Mouse (Mus musculus) heart, embryonic 15.5 days (tissue): Measurements from ENCODE around the gene Ager. TPM values are rescaled to one million over a fixed set of nuclear protein-coding genes. Genes with fewer than 3 reads are reported as not detected.
A peak's percentile ranks its signal among the peaks of the same experiment; 100 is the strongest.

Source experiments
- ATAC-seq: fragments of 200-750 bp; cut with Nextera tagmentation; replicated peaks from 2 replicates; pipeline ENCODE4 v1.8.0; 2017; ENCODE audit warnings: low read depth, moderate TSS enrichment; ENCODE audit not compliant: insufficient number of reproducible peaks, insufficient read depth, low FRiP score
- H3K27ac ChIP-seq: fragments of 300-500 bp; sonication (generic); 2 replicates; pipeline ENCODE4 v1.5.1; 2015; ENCODE audit warnings: mild to moderate bottlenecking, inconsistent platforms
- H3K27me3 ChIP-seq: fragments of 300-500 bp; sonication (generic); 2 replicates; pipeline ENCODE4 v1.6.1; 2015; ENCODE audit warnings: inconsistent platforms
- H3K36me3 ChIP-seq: fragments of 300-500 bp; sonication (generic); 2 replicates; pipeline ENCODE4 v1.6.1; 2015; ENCODE audit warnings: mild to moderate bottlenecking, inconsistent platforms
- H3K4me1 ChIP-seq: fragments of 300-500 bp; sonication (generic); replicated peaks from 2 replicates; pipeline ENCODE4 v1.6.1; 2015; ENCODE audit warnings: inconsistent platforms
- H3K4me2 ChIP-seq: fragments of 300-500 bp; sonication (generic); 2 replicates; pipeline ENCODE4 v1.6.1; 2015; ENCODE audit warnings: inconsistent platforms, mild to moderate bottlenecking, moderate library complexity
- H3K4me3 ChIP-seq: fragments of 300-500 bp; sonication (generic); 2 replicates; pipeline ENCODE4 v1.5.1; 2015; ENCODE audit warnings: mild to moderate bottlenecking, inconsistent platforms
- H3K9ac ChIP-seq: fragments of 300-500 bp; sonication (generic); 2 replicates; pipeline ENCODE4 v1.6.1; 2015; ENCODE audit warnings: mild to moderate bottlenecking, inconsistent platforms
- H3K9me3 ChIP-seq: fragments of 300-500 bp; sonication (generic); replicated peaks from 2 replicates; pipeline ENCODE4 v1.6.1; 2016; ENCODE audit warnings: inconsistent platforms
- WGBS: fragments of 180-500 bp; shearing (Covaris S2); methylation state at CpG from one replicate; pipeline ENCODE4 v1.1.7; 2015; ENCODE audit warnings: mixed read lengths; 5-methylcytosine and 5-hydroxymethylcytosine counted together
- polyA plus RNA-seq: library from polyadenylated mRNA; unstranded; fragments of >200 nt; fragmentation: Nextera tagmentation; extraction: Ambion mirVana; gene quantifications from 2 replicates; pipeline ENCODE4 v1.2.1, GENCODE M21; 2015

Gene Ager
- polyA plus RNA-seq, 1 experiment from 2014 or later: 6.4 TPM

DNA sequence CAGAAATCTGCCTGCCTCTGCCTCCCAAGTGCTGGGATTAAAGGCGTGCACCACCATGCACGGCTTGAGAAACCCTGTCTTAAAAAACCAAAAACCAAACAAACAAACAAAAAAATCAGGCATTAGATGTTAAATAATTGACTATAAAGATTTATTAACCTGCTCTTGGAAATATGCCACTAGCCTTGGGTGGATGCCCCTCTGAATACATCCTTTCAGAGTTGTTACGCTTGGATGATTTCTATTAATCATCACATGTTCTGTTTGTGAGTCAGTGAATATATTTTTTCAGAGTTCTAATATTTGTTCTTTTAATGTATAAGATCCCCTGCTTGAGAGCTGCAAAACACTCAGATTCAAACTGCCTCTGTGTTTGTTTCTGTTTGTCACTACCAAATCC, 27.3 kb downstream of the Ager start:
- no peak for ATAC-seq
- 86% methylated on average over 3 of the region's 3 CpGs for WGBS
- Histone ChIP-seq H3K4me1 (peaks cover 31% of the 10 kb centered on the region), H3K4me2 (no peak overlapping the region), H3K27ac (no peak overlapping the region), H3K4me3 (no peak overlapping the region), H3K27me3 (peaks cover 11% of the 10 kb centered on the region), H3K36me3 (peaks cover 35% of the 10 kb centered on the region), H3K9ac (no peak overlapping the region), H3K9me3 (no peaks in the 10 kb centered on the region)

DNA sequence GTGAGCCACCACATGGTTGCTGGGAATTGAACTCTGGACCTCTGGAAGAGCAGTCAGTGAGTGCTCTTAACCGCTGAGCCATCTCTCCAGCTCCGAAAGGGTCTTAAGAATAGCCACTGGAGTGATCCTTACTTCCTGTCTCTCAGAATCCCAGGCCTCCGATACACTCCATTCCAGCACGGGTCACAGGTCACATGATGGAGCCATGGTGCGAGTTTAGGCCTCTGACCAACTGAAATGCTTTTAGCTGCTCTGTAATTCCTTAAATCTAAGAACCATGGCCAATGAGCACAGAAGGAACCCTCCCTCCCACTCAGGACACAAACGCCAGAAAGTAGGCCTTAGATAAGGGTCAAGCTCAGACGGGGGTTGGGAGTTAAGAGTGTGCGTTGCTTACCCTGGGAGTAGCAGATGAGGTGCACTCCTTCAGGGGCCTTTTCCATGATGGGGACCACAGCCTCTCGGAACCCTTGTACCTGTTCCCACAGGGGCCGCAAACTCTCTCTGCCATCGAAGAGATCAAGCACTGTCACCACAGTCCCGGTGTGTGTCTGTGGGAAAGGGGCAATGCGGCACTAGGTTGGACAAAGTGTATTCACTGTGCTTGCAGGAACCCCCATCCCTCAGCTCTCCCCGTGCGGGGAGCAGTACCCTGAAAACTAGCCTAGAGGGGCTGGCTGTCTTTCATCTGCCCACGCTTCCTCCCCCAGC, 28.6 kb downstream of the Ager start:
- WGBS: 50% methylated on average over 16 of the region's 16 CpGs
- no peaks in the 10 kb centered on the region for H3K9me3 ChIP-seq

DNA sequence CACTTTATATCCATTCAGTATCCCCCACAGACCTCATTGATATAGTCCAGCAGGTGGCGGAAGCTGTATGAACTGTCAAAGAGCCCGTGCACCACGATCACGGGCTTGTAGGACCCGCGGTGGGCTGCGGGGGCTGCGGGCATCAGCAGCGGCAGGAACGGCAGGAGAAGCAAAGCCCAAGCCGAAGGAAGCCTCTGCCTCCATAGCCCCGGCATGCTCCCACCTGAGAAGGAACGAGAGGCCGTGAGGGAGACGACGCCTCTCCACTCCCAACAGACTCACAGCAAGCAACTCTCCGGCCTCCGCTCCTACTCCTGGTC, 29.1 kb downstream of the Ager start:
- H3K36me3 ChIP-seq: peaks cover 29% of the 10 kb centered on the region
- H3K27me3 ChIP-seq: peaks cover 29% of the 10 kb centered on the region
- WGBS: 0% methylated on average over 18 of the region's 18 CpGs
- H3K4me1 ChIP-seq: peaks cover 45% of the 10 kb centered on the region
- peak; percentile 36; the same call in 1 of the 2 replicates for ATAC-seq
- no peaks in the 10 kb centered on the region for H3K9me3 ChIP-seq
- peak overlapping the region; percentile 85 for H3K4me3 ChIP-seq
- H3K4me2 ChIP-seq: peak overlapping the region; percentile 97
- peak overlapping the region; percentile 94 for H3K27ac ChIP-seq
- peak overlapping the region; percentile 80 for H3K9ac ChIP-seq

More for the DNA sequence above, 28.6 kb downstream of the Ager start:
- Histone ChIP-seq H3K27me3 (peaks cover 24% of the 10 kb centered on the region), H3K36me3 (peaks cover 33% of the 10 kb centered on the region), H3K4me1 (peaks cover 40% of the 10 kb centered on the region), H3K4me2 (peak overlapping the region; percentile 97), H3K27ac (peak overlapping the region; percentile 94), H3K9ac (peak overlapping the region; percentile 80), H3K4me3 (peak overlapping the region; percentile 85)
- no peak for ATAC-seq

DNA sequence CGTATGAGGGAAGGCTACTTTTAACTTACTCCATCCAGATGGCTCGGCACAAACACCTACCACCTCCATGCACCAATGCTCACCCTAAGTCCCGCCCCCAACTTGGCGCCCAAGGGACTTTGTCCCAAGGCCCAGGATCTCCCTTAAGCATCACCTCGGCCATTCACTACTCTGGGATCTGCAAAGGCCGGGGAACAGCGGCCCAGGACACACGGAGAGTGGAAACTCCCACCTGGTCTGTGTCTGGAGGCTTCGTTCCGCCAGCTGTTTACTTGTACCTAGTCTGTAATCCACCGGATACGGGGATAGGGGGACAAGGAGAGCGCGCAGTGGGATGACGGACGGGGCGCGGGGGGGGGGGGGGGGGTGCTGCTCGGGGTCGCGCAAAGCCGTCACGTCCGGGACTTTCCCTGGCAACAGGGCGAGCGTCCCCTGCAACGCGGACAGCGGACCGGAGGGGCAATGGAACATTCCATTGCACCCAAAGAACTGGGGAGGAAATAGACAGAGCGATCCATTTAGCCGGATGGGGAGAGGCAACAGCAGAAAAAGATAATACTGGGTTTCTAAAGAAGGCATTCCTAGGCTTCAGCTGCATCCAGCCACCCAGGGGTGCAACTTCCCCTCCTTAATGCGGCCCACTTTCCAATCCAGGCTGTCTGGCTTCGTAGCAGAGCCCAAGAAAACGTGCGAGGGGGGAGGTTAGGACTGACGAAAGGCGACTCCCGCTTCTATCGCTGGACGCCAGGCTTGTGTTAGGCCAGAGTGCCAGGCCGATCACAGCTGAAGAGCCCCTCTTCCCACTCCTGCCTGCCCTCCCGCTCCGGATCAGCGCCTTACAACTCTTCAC, 29.7 kb downstream of the Ager start:
- Histone ChIP-seq H3K4me3 (peak overlapping the region; percentile 85), H3K4me1 (peaks cover 50% of the 10 kb centered on the region), H3K27ac (peak overlapping the region; percentile 94), H3K4me2 (peak overlapping the region; percentile 97), H3K9ac (peak overlapping the region; percentile 80), H3K36me3 (peaks cover 23% of the 10 kb centered on the region), H3K27me3 (peaks cover 35% of the 10 kb centered on the region), H3K9me3 (no peaks in the 10 kb centered on the region)
- under 1% methylated on average over 43 of the region's 45 CpGs for WGBS
- ATAC-seq: peak; percentile 86

DNA sequence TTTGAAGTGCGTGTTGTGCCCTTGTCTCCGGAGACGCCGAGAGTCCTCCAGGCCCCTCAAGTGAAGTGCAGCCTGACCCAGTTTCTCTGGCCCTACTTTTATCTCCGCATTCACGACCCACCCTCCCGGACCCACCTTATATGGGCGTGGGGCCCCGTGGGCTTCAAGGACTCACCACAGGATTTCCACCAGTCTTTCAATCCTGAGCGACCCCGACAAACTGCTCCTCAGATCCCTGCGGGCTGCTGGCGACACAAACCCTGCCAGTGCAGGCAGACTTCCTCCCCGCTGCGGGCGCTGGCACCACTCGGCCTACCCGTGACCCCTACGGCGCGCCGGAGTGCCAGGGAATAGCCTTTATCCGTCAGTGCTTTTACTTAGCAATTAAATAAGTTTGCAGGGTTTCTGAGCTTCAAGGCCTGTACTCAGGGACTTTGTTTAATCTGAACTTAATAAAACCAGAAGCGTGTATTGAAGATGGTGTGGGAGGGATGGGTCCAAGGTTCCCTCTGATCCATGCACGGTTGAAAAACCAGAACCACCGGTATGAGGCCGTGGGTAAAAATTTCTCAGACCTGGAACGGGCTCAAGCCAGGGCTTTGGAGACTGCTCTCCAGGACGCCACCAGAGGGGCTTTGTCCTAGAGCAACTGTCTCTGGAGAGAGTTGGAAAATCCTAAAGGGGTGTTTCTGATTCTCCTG, 30.4 kb downstream of the Ager start, which contains the start of gene Ppt2:
Ppt2 (minus strand) TSS at position 568 of the 701 bp plus-strand sequence.
- no peaks in the 10 kb centered on the region for H3K9me3 ChIP-seq
- H3K27me3 ChIP-seq: peaks cover 42% of the 10 kb centered on the region
- H3K27ac ChIP-seq: peak within 1 kb of the TSS; percentile 94
- WGBS: 3% methylated on average over 29 of the region's 29 CpGs
- H3K9ac ChIP-seq: peak within 1 kb of the TSS; percentile 70
- H3K4me1 ChIP-seq: peaks cover 53% of the 10 kb centered on the region
- H3K36me3 ChIP-seq: peaks cover 15% of the 10 kb centered on the region
- H3K4me3 ChIP-seq: peak within 1 kb of the TSS; percentile 85
- H3K4me2 ChIP-seq: peak within 1 kb of the TSS; percentile 97
- ATAC-seq: no peak

DNA sequence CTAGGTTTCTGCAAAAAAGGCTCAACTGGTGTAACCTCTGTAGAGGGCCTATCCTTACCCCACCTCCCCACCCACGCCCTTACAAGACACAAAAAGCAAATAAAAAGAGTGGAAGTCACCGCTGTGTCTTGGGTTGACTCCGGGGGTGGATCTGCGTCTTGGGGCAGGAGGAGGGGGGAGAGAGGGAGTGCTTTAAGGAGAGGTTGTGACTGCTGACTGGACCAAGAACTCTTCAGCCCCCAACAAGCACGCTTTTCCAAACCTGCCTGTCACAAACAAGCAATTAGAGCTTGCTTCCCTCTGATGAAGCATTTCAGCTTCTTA, 30.9 kb downstream of the Ager start:
- Histone ChIP-seq H3K9ac (peak overlapping the region; percentile 70), H3K27ac (peak overlapping the region; percentile 94; the same call in 1 of the 2 replicates), H3K27me3 (peaks cover 47% of the 10 kb centered on the region), H3K4me1 (peaks cover 53% of the 10 kb centered on the region), H3K9me3 (no peaks in the 10 kb centered on the region), H3K4me3 (peak overlapping the region; percentile 85), H3K36me3 (peaks cover 10% of the 10 kb centered on the region), H3K4me2 (peak overlapping the region; percentile 97)
- ATAC-seq: no peak
- 50% methylated on average over 5 of the region's 5 CpGs for WGBS

DNA sequence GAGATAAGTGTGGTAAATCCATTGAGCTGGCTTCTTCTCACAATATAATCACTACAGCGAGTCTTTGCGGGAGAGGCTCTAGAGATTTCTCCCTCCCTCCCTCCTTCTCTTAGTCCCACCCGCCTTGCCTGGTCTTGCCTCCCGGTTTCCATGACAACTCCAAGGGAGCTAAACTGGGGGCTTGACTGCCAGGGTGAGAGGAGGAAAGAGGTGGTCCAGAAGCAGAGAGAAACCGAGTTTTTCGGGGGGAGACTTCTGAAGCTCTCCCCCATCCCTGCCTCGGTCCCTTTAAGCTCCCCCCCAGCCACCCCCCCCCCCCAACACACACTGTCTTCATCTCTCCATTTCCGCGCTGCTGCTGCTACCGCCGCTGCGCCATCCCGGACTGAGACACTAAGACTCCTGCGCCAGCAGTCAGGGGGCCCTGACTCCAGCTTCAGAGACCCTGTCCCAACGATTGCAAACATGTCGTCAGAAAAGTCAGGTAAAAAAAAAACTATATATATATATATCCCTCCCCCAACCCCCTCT, 31.6 kb downstream of the Ager start, which contains the start of gene Prrt1:
Prrt1 (plus strand) TSS at position 313 of the 531 bp plus-strand sequence.
- Histone ChIP-seq H3K4me2 (peak within 1 kb of the TSS; percentile 97), H3K36me3 (peaks cover 6% of the 10 kb centered on the region; the same call in 1 of the 2 replicates), H3K27me3 (peaks cover 54% of the 10 kb centered on the region), H3K4me3 (peak within 1 kb of the TSS; percentile 85), H3K4me1 (peaks cover 53% of the 10 kb centered on the region), H3K27ac (peak within 1 kb of the TSS; percentile 94), H3K9ac (peak within 1 kb of the TSS; percentile 70), H3K9me3 (no peaks in the 10 kb centered on the region)
- no peak for ATAC-seq
- 5% methylated on average over 16 of the region's 16 CpGs for WGBS

DNA sequence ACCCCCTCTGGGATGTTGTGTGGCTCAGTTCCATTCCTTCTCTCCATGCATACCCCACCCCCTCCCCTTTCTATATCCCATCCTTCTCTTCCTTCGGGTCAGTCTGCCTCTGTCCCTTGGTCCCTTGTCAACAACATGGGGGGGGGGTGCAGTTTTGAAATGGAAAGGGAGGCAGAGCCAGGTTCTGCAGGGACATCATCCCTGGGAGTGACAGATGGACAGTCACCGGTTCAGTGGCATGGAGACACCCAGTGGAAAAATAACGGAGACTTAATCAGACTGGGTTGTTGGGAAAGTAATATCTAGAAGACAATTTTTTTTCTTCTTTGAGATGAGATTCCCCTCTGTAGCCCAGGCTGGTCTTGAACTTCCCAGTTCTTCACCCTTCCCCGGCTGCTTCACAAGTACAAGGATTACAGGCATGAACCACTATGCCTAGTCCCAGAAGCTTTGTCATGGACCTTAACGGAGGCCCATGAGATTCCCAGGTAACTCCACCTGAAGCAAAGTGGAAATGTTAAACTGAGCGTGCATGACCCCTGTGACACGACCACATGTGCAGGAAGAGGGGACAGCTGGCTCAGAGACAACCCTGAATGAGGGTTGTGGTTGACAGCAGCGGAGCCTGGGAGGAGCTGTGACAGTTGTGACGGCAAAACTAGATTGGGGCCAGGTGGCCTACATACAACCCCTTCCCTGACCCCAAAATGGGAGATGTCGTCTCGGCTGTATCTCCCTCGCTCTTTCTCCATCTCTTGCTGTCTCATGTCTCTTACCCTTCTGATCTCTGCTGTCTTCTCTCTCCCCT, 32.3 kb downstream of the Ager start:
- Histone ChIP-seq H3K4me1 (peaks cover 53% of the 10 kb centered on the region), H3K27me3 (peaks cover 56% of the 10 kb centered on the region)

DNA sequence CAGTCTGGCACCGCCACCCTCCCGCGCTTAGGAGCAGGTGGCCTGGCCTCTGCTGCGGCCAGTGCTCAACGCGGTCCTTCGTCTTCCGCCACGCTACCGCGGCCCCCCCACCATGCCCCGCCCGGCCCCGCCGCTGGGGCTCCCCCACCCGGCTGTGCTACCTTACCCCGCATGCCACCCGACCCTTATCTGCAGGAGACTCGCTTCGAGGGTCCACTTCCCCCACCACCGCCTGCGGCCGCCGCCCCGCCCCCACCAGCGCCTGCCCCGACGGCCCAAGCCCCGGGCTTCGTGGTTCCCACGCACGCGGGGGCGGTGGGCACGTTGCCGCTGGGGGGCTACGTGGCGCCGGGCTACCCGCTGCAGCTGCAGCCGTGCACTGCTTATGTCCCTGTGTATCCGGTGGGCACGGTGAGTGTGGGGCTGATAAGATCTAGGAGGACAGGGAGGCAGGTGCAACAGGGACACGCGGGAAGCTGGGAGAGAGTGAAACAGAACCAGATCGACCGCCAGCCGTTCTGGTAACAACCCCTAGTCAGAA, 33.2 kb downstream of the Ager start:
- ATAC-seq: no peak
- no peak overlapping the region for H3K9ac ChIP-seq
- H3K4me1 ChIP-seq: peaks cover 53% of the 10 kb centered on the region
- no peaks in the 10 kb centered on the region for H3K36me3 ChIP-seq
- H3K27ac ChIP-seq: peak overlapping the region; percentile 13; the same call in 1 of the 2 replicates
- no peaks in the 10 kb centered on the region for H3K9me3 ChIP-seq
- peak overlapping the region; percentile 97 for H3K4me2 ChIP-seq
- H3K27me3 ChIP-seq: peaks cover 61% of the 10 kb centered on the region
- H3K4me3 ChIP-seq: peak overlapping the region; percentile 44
- 2% methylated on average over 48 of the region's 48 CpGs for WGBS

More for the DNA sequence above, 32.3 kb downstream of the Ager start:
- Histone ChIP-seq H3K9ac (no peak overlapping the region), H3K4me2 (peak overlapping the region; percentile 97), H3K36me3 (peaks cover 6% of the 10 kb centered on the region; the same call in 1 of the 2 replicates), H3K27ac (no peak overlapping the region; the same call in 1 of the 2 replicates), H3K9me3 (no peaks in the 10 kb centered on the region), H3K4me3 (peak overlapping the region; percentile 85)
- ATAC-seq: no peak
- WGBS: 26% methylated on average over 12 of the region's 12 CpGs

DNA sequence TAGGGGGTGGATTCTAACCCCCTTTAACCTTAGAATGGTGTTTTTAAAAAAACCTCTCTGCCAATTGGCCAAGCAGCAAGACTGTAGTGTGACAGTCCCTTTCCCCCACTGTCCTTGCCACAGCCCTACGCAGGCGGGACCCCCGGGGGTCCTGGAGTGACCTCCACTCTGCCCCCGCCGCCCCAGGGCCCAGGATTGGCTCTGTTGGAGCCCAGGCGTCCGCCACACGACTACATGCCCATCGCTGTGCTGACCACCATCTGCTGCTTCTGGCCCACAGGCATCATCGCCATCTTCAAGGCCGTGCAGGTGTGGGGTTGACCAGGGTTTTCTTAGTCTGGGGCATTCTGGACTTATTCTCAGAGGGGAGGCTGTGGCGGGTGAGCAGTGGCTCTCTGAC, 34.0 kb downstream of the Ager start:
- Histone ChIP-seq H3K36me3 (no peaks in the 10 kb centered on the region), H3K4me2 (peak overlapping the region; percentile 97), H3K4me3 (peak overlapping the region; percentile 44), H3K9me3 (no peaks in the 10 kb centered on the region), H3K27me3 (peaks cover 66% of the 10 kb centered on the region), H3K9ac (0 out of 2 replicates have a peak overlapping the region, but pooled peaks have one; percentile 32), H3K4me1 (peaks cover 45% of the 10 kb centered on the region), H3K27ac (no peak overlapping the region; the same call in 1 of the 2 replicates)
- ATAC-seq: no peak
- WGBS: 9% methylated on average over 12 of the region's 12 CpGs
